Mouse (Mus musculus): Measurements from ENCODE around the gene Trabd2b.

The Trabd2b gene

DNA sequence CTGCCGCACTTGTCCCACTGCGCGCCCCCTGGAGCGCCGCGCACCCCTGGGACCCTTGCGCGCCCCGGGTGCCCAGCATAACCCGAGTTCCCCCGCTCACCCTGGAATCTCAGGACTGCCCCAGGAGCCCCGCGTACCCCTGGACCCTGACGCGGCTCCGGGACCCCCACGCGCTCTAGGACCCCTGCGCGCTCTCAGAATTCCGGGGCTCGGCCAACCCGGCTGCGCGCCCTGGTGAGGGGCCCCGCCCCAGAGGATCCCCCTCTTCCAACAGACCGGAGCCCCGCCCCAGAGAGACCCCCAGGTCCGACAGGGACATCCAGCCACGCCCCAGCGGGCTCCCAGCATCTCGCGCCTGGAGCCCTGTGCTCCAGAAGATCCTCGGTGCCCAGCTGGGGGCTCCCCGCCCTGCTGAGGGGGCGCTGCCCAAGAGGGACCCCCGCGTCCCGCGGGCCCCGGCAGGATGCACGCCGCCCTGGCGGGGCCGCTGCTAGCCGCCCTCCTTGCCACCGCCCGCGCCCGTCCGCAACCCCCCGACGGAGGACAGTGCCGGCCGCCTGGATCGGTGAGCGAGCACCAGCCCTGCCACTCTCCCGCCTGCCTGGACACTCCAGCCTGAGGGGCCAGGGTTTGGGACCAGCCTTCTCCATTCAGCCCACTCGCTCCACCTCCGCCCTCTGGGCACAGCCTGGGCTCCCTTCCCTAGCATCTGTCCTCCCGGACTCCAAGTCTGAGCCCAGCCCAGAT is at the start of gene Trabd2b:
Gene Trabd2b (plus strand): TSS at position 370 of the 747 bp plus-strand sequence.
- DNase-seq (ENCODE audit: low spot score in 2 of 2) = peak in 1 of 2 experiments; percentile 35

DNA sequence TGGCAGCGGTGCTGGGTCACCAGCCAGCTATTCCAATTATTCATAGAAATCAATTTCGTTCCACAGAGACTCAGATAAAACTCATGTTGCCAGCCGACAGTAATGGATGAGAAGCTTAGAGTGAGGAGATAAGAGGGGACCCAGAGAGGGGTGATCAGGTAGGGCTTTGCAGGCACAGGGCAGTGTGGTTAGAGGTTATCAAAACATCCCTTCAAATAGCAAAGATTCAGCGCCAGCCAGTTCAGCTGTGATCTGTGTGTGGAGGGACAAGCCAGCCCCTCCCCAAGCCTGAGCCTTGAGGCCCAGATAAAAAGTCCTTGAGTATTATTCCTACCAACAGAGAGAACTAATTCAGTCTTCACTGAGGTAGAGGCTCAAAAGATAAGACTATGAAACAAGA is 49.1 kb upstream of the Trabd2b start:
- no peak for DNase-seq (ENCODE audit: low spot score in 2 of 2)

DNA sequence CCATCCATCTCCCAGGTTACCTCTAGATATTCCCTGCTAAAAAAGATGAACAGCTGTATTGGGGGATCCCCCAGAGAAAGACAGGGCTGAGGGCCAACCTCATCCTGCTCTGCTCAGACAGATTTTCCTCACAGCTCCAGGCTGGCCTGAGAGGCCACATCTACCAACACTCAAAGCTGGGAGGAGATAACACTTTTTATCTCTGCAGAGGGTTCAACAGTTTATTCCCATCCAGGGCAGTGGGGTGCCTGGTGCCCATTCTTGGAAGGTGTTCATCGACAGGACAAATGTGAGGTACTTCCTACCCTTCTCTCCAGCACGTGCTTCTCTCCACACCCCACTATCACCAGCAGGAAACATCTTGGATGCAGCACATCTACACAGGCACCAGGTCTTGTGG is 47.6 kb upstream of the Trabd2b start:
- no peak for DNase-seq (ENCODE audit: low spot score in 2 of 2)

DNA sequence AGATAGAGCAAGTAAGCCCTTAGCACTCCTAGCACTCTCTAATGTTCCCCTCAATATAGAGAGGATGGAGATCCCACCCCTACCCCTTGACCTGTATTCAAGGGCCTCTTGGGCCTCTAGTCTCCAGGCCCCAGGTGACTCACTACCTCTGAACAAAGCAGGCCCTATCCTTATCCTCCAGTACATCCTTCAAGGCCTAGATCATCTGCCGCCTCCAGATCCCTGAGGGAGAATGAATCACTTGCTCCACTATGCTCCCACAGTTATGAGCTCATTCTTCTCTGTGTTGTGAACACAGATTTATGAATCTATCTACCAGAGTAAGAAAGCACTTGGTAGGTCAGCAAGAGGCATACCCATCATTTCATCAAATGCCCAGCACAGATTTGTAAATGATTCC is 46.7 kb upstream of the Trabd2b start:
- DNase-seq (ENCODE audit: low spot score in 2 of 2) = no peak

DNA sequence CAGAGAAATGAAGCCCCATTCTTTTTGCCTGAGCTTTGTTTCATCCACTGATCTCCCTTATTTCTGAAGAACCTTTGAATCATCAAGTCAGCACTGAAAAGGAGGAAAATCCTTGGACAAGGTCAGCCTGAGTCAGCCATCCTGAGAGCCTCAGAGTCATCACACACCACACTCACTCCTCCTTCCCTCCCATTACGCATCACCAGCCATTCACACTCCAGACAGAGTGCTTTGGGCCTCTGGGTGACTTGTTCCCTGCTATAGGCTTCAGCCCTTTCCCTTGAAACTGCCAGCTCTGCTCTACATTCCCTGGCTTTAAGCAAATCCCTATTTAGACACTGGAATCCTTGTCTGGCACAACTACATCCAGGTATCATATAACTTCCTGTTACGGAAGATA is 45.2 kb upstream of the Trabd2b start:
- DNase-seq (ENCODE audit: low spot score in 2 of 2) = no peak

DNA sequence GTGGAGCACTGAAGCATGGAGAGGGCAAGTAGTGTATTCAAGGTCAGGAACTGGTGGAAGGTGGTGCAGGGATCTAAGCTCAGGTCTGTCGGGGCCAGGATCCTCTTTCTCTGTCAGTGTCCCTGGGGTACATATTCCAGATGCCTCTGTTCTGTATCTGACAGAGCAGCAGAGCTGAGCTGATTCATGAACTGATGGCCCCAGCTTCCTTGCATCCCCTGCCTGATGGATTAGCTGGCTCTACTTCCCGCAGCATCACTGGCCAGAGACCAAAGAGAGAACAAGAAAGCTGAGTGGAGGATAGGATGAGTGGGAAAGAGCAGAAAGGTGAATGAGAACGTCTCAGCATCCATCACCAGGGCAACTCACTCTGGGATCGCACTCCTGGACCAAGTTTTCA is 41.5 kb upstream of the Trabd2b start:
- no peak for DNase-seq (ENCODE audit: low spot score in 2 of 2)

DNA sequence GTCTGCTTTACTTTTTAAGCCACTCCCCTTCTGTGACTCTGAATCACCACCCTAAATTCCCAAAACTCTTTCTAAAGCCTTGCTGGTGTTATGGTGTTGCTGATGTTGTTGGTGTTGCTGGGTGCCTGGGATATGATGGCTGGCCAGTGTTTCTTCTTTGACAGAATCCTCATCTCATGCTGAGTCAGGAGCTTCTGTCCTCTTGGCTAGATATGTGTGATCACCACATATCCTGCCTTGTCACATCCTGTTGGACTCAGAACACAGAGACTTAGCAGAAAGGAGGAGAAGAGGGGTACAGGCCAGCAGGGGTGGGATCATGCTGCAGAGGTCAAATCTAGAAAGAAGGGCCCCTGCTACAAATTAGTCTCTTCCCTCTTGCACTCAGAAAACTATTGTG is 40.9 kb upstream of the Trabd2b start:
- no peak for DNase-seq (ENCODE audit: low spot score in 2 of 2)

DNA sequence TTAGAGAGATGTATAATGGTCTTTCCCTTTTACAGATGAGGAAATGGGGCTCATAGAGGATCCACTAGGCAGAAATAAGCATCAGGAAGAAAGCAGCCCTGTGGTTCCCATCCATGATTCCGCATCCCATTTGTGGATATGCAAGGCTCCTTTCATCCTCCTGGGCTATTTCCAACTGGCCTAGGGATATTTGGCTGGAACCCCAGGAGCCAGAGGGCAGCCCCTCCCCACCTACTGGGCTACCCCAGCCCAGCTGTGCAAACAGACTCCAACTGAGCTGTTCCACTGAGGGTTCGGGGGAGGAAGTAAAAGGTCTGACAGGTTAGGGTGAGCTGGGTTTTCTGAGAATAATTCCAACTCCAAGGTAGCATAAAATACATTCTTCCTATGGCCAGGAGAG is 39.5 kb upstream of the Trabd2b start:
- DNase-seq (ENCODE audit: low spot score in 2 of 2) = no peak

DNA sequence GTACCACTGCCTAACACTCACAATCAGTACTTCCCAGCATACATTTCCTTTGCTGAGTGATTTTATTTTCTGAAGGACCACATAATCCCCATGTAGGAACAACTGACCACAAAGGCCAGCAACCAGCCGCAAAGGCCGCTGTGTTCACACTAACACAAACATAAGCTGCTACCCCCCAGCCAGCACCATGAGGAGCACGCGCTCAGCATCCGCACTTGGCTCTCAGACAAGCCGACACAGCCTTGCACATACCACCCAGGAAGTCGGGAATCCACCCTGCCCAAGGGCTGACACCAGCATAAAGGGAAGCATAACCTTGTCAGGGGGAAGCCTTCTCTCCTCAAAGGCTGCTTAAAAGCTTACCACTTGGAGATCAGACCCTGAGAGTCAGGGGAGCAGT is 38.7 kb upstream of the Trabd2b start:
- no peak for DNase-seq (ENCODE audit: low spot score in 2 of 2)

DNA sequence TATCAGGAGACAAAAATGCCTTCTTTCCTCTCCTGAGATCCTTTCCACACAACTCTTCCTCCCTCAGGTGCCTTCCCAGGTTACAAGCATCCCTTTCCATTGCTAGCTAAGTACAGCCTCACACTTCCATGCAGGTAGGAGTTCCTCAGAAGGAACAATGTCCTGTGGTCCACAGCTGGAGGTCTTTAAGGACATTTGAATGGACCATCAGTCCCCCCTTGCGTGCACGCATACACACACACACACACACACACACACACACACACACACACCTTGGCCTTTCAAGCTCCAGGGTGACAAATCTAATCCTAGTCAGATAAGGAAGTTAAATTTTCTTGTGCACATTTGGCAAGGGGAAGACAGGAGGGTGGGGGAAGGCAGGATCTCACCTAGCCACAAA is 36.9 kb upstream of the Trabd2b start:
- no peak for DNase-seq (ENCODE audit: low spot score in 2 of 2)

DNA sequence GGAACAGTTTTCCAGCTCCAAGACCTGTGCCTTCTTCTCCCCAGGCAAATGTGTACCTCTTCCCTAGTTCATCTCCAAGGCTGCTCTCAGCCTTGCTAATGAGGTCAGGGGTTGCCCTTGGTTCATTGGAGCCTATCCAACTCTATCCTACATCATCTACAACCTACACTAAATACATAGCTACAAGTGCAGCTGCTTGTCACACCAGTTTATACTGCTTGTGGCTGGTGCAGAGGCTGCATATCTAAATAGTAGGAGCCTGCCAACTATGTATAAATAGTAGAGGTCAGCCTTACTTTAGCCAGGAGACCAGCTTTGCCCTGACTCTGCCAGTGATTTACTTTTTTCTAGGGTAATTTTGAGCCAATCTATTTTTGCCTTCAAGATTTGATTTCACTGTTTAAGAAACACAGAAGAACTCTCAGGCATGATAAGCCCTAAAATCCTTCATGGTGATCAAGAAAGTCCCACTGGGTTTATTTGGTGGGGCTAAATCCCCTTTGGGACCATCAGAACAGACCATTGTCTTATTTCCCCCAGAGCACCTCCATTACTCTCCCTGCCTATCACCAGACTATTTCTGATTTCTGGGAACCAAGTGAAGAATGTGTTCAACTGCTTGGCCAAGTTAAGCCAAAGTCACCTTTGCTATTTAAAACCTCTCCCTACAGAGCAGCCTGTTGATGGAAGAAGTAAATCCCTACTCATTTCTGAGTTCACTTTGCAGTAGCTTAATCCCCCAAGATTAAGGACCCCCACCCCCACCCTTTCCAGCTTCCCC is 35.4 kb upstream of the Trabd2b start:
- no peak for DNase-seq (ENCODE audit: low spot score in 2 of 2)

DNA sequence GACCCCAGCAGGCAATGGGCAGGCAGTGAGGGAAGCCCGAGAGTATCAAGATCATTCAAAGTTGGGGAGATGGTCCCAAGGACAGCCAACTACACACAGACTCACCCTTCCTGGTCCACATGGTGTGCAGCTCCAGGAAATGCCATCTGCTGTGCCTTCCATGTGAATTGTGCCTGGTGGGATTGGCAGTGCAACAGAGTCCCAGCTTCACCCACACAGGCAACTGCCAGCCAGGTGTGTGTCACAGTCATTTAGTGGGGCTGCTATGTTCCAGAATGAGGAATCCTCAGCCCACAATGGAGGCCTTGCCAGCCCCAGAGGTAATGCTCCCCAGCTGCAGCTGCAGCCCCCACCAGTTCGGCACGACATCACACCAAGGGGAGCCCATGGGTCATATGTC is 33.8 kb upstream of the Trabd2b start:
- DNase-seq (ENCODE audit: low spot score in 2 of 2) = no peak

DNA sequence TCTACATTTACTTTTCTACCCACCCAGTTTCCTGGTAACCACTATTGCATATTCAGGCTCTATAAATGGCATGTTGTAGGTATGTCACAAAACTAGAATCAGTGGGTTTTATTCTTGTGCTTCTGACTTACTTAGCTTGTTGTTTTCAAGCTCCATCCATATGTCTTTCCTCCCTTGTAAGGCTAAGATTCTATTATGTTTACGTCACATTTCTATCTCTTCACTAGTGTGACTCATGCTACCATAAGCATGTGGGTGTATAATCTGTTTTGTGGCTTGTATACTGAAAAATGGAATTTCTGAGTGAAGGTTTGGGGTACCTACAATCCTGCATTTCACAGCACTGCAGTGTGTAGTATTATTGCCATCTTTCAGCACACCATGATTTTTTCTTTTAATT is 32.2 kb upstream of the Trabd2b start:
- no peak for DNase-seq (ENCODE audit: low spot score in 2 of 2)

DNA sequence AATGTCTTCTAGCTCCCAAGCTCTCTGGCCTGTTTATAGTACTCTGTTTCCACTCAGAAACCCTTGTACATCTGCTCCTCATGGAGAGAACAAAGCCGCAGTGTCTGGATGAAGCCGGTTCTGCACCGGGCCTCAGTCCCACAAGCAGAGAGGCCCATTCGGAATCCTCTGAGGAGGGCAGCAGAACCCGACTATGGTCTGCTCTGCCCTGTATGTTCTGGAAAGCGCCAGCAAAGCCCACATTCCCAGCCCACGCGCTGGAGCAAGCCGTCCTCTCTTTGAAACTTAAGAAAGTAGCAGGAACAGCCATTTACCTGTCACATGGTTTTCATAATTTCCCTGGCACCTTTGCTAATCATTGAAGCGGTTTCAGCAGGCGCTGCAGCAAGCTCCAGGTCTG is 29.0 kb upstream of the Trabd2b start:
- DNase-seq (ENCODE audit: low spot score in 2 of 2) = no peak

DNA sequence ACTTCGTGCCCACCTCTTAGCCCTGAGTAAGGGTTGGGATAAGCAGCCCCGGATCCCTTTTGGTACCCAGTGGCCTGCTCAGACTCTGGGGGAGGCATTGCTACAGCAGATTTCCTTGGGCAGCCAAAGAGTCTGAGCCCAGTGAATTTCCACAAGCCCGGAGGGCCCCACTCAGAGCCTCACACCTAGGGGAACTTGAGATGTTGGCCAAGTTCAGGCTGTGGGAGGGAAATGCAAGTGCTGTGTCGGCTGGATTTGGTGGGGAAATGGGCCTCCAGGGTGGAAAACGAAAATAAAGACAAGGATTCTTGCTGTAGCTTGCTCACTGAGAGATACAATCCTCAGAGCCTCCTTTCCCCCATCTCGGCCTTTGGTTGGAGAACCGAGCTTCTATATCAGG is 28.0 kb upstream of the Trabd2b start:
- no peak for DNase-seq (ENCODE audit: low spot score in 2 of 2)

DNA sequence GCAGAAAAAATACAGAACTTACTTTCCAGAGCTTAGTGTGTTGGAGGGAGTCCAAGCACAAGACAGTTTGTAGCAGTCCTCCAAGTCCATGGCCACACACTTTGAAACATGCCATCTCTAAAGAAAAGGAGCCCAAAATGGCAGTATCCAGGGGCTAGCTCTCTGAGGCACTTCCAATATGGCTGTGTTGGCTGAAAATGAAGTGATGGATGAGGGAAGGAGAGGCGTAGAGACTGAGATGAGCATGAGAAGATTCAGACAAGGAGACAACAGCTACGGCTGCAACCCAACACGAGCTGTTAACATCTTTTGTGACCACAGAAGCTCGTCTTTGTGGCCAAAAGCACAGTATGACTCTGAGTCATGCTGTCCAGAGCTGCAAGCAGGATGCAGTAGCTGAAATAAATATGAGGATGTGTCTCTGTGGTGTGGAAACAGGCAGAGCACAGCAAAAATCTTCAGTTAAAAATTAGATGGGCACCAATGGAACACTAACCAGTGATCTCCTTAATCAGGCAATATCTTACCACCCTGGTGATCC is 27.0 kb upstream of the Trabd2b start:
- no peak for DNase-seq (ENCODE audit: low spot score in 2 of 2)

DNA sequence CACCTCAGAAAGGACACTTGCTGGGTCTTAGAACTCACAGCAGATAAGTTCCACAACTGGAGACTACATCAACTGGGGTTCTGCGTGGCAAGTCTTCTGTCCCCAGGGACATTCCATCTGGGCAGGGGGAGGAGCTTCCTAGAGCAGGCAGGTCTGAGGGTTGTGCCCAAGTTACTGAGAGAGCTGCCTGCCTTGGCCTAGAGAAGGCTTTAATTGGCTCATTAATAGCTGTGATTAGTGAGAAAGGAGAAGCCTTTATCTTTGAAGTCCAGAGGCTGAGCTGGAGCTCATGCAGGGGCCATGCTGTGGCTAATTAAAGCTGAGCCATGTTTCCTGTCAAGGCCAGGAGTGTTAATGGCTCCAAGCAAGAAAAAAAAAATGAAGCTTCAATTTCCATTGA is 23.9 kb upstream of the Trabd2b start:
- no peak for DNase-seq (ENCODE audit: low spot score in 2 of 2)

DNA sequence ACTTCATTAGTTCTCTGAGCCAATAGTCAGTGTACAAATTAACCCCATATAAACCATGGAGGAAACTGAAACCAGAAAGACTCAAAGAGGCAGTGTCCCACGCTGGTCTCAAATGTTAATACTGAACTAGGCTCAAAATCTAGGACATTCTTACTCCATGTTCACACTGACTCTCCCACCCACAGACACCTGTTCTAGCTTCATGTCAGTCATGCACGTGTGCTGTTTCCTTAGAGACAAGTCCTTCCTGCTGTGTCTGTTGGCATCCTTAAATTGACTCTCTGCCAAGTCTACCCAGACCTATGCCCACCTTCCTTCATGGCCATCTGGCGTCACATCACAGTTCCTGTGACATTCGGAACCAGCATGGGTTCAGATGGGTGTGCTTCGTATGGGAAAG is 21.3 kb upstream of the Trabd2b start:
- peak in 1 of 2 experiments; percentile 30 for DNase-seq (ENCODE audit: low spot score in 2 of 2)

DNA sequence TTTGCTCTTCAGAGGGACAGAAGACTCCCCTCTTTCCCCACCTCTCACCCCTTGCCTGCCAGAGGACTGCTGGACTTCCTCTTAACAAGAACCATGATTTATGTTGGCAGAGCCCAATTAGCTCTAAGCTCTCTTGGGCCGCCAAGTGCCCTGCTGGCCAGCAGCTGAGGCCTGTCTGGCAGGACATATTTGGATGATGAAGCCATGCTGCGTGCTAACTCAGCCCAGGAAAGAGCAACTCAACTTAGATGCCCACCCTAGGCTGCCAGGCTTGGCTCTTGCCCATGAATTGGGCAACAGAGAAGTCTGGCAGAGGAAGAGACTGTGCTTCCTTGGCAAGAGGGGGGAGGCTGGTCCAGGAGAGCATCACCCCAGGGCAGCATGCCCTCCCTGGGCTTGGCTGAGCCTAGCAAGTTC is 20.1 kb upstream of the Trabd2b start:
- DNase-seq (ENCODE audit: low spot score in 2 of 2) = peak; percentile 77 to 81

DNA sequence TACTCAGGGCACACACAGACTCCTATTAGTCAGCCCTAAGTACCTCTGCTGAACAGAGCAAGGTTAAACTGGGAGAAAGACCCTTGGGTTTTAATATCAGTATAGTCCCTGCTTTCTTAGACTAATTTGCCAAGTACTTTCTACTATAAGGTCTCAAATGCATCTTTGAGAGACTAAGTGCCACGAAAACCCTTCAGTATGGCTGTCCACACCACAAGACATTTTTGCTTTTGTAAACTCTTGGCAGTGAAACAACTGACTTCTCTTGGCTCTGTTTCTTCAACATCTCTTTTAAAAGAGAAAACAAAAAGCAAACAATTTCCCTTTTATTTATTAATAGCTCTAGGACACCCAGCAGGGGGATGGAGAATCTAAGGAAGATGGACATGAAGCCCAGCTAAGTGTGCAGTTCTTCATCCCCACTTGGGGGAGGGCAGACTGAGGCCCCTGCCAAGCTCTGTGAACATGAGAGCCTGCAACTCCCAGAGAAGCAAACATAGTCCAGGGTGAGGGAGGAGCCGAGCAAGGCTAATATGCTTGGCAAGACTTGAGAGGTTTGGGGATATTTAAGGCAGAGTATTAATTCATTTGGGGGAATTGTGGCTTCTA is 18.9 kb upstream of the Trabd2b start:
- no peak for DNase-seq (ENCODE audit: low spot score in 2 of 2)

DNA sequence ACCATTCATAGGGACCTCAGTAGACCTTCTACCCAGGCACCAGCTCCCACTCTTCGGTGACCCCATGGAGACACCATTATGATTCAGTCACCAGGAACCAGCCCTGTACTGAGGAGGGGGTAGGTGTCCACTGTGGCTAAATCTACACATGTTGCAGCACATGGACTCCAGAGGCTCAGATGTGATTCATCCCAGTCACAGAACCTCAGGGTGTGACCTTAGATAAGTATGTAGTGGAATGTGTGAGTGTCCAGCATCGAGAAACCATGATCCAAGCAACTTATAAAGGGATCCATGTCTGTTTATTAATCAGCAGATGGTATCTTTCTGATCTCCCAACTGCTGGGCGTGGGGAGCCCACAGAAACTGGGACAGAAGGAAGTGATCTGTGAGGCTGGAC is 18.2 kb upstream of the Trabd2b start:
- DNase-seq (ENCODE audit: low spot score in 2 of 2) = no peak

DNA sequence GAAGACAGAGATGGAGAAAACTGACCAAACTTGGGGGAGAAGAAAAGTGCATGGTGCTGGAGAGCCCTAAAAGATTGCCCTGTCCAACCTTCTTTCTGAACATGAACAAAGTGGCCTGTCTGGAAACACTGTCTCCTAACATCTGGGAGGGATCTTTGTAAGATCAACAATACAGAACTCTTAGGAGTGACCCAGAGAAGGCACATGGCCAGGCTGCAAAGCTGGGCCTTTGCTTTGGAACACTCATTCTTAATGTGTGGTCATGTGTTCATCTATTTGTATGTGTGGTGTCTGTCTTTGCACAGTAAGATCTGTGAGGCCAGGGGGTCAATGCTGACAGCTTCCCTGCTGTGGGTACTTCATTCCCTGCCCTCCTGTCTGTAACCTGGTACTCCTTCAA is 16.9 kb upstream of the Trabd2b start:
- DNase-seq (ENCODE audit: low spot score in 2 of 2) = no peak

DNA sequence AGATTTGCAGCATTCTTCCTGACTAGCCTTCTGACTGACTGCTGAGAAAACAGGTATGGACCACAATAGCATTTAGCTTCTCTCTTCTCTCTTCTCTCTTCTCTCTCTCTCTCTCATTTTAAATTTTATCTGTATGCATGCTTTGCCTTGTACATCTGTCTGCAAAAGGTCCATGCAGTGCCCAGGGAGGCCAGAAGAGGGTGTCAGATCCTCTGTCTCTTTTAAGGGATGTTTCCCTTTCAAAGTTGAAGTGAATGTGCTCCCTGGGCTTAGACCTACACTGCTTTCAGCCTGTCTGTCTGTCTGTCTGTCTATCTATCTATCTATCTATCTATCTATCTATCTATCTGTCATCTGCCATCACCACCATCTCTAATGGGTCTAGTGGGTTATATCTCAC is 8.9 kb upstream of the Trabd2b start:
- no peak for DNase-seq (ENCODE audit: low spot score in 2 of 2)
